Mouse (Mus musculus) heart, embryonic 14.5 days (tissue): ENCODE results near the gene Nup107. TPM values are rescaled to one million over a fixed set of nuclear protein-coding genes. Genes with fewer than 3 reads are reported as not detected.
A peak's percentile ranks its signal among the peaks of the same experiment; 100 is the strongest.

Source experiments
- ATAC-seq: fragments of 200-750 bp; cut with Nextera tagmentation; 2 replicates; pipeline ENCODE4 v1.8.0; 2017; ENCODE audit warnings: low read depth, moderate TSS enrichment; ENCODE audit not compliant: insufficient number of reproducible peaks, insufficient read depth, low FRiP score
- H3K27ac ChIP-seq, 2 experiments: fragments of 200-500 bp in 1 of 2; fragments of 300-500 bp in 1 of 2; sonication (generic) in 1 of 2; replicated peaks in 1 of 2; 2 replicates each; pipeline ENCODE4 v1.5.1; 2012 to 2014; ENCODE audit warnings: low read depth in 2 of 2, low read length in 2 of 2, control low read depth in 1 of 2, mild to moderate bottlenecking in 1 of 2, mixed read lengths in 1 of 2; ENCODE audit not compliant: control insufficient read depth in 1 of 2, insufficient read depth in 1 of 2
- H3K27me3 ChIP-seq: fragments of 300-500 bp; sonication (generic); 2 replicates; pipeline ENCODE4 v1.6.1; 2014; ENCODE audit warnings: mild to moderate bottlenecking, low read length, control low read depth; ENCODE audit not compliant: control insufficient read depth, insufficient read depth
- H3K36me3 ChIP-seq: fragments of 300-500 bp; sonication (generic); 2 replicates; pipeline ENCODE4 v1.6.1; 2014; ENCODE audit warnings: mild to moderate bottlenecking, control low read depth, low read length, mixed read lengths; ENCODE audit not compliant: control insufficient read depth, insufficient read depth
- H3K4me1 ChIP-seq, 2 experiments: fragments of 200-500 bp in 1 of 2; fragments of 300-500 bp in 1 of 2; sonication (generic) in 1 of 2; 2 replicates each; pipeline ENCODE4 v1.6.1; 2012 to 2014; ENCODE audit warnings: low read length in 2 of 2, control low read depth in 1 of 2, mixed read lengths in 1 of 2; ENCODE audit not compliant: control insufficient read depth in 2 of 2, insufficient read depth in 2 of 2
- H3K4me2 ChIP-seq: fragments of 300-500 bp; sonication (generic); 2 replicates; pipeline ENCODE4 v1.6.1; 2014; ENCODE audit warnings: mild to moderate bottlenecking, low read length
- H3K4me3 ChIP-seq, 2 experiments: fragments of 200-500 bp in 1 of 2; fragments of 300-500 bp in 1 of 2; sonication (generic) in 1 of 2; 2 replicates each; pipeline ENCODE4 v1.5.1; 2012 to 2014; ENCODE audit warnings: low read length in 2 of 2, mild to moderate bottlenecking in 2 of 2, control low read depth in 1 of 2, low read depth in 1 of 2, moderate library complexity in 1 of 2; ENCODE audit not compliant: control insufficient read depth in 1 of 2, insufficient read depth in 1 of 2
- H3K9ac ChIP-seq: fragments of 300-500 bp; sonication (generic); 2 replicates; pipeline ENCODE4 v1.6.1; 2014; ENCODE audit warnings: mild to moderate bottlenecking, low read length
- H3K9me3 ChIP-seq: fragments of 300-500 bp; sonication (generic); 2 replicates; pipeline ENCODE4 v1.6.1; 2016; ENCODE audit warnings: low read length, control low read depth; ENCODE audit not compliant: control insufficient read depth
- WGBS: fragments of 180-500 bp; shearing (Covaris S2); extraction: QIAGEN DNeasy Blood & Tissue Kit; methylation state at CpG from one replicate; pipeline ENCODE4 v1.1.7; 2014; 5-methylcytosine and 5-hydroxymethylcytosine counted together
- polyA plus RNA-seq: library from polyadenylated mRNA; unstranded; fragments of >200 nt; fragmentation: Nextera tagmentation; extraction: Ambion mirVana; gene quantifications from 2 replicates; pipeline ENCODE4 v1.2.1, GENCODE M21; 2014

Nup107 gene
- polyA plus RNA-seq, 1 experiment from 2014 or later = 41.0 TPM

DNA sequence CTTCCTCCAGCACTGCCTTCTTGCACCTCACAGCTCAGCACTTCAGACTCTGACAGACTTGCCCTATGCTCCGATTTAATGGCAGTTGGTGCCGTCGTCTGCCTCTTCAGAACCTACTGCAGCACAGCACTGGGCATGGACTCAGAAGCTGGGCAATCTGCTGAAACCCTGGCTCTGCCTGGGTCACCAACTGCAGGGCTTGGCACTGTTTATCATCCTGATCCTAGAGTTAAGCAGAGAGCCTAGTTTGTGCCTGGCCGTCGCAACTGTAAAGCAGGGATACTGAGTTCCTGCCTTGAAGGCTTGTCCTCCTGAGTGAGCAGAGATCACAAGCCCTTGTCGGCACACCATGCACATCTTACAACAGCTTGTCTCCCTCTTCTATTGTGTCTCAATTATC, 24.2 kb upstream of the Nup107 start:
- H3K4me1 ChIP-seq = no peaks in the 10 kb centered on the region
- H3K9me3 ChIP-seq = no peaks in the 10 kb centered on the region
- no peaks in the 10 kb centered on the region for H3K27me3 ChIP-seq
- peaks cover 97% of the 10 kb centered on the region for H3K36me3 ChIP-seq
- no peak overlapping the region for H3K9ac ChIP-seq
- WGBS = 76% methylated on average over 6 of the region's 6 CpGs
- no peak overlapping the region for H3K4me3 ChIP-seq
- H3K27ac ChIP-seq = no peak overlapping the region
- no peak overlapping the region for H3K4me2 ChIP-seq
- no peak for ATAC-seq

- 0 out of 2 replicates have a peak, but pooled peaks have one; percentile 39 for ATAC-seq
- Histone ChIP-seq H3K27me3 (no peaks in the 10 kb centered on the region), H3K9me3 (no peaks in the 10 kb centered on the region), H3K4me1 (no peaks in the 10 kb centered on the region), H3K9ac (no peak overlapping the region), H3K4me2 (no peak overlapping the region), H3K4me3 (no peak overlapping the region), H3K36me3 (peaks cover 62% of the 10 kb centered on the region), H3K27ac (no peak overlapping the region)
- WGBS = 88% methylated on average over 2 of the region's 2 CpGs
Observed at GRCm38 (mm10) chr10:117812501-117812900, 20.0 kb upstream of the Nup107 start.

GRCm38 (mm10) chr10:117811555-117811954, 19.1 kb upstream of the Nup107 start:
- peaks cover 52% of the 10 kb centered on the region for H3K36me3 ChIP-seq
- H3K27me3 ChIP-seq = no peaks in the 10 kb centered on the region
- no peak overlapping the region for H3K4me3 ChIP-seq
- H3K4me1 ChIP-seq = no peaks in the 10 kb centered on the region
- H3K27ac ChIP-seq = no peak overlapping the region
- no peak overlapping the region for H3K9ac ChIP-seq
- no peak overlapping the region for H3K4me2 ChIP-seq
- no peak for ATAC-seq
- 84% methylated on average over 8 of the region's 8 CpGs for WGBS
- H3K9me3 ChIP-seq = no peaks in the 10 kb centered on the region

GRCm38 (mm10) chr10:117810506-117810905, 18.0 kb upstream of the Nup107 start:
- Histone ChIP-seq H3K9me3 (no peaks in the 10 kb centered on the region), H3K4me1 (no peaks in the 10 kb centered on the region), H3K9ac (no peak overlapping the region), H3K36me3 (peaks cover 42% of the 10 kb centered on the region), H3K4me3 (no peak overlapping the region), H3K27me3 (no peaks in the 10 kb centered on the region), H3K27ac (no peak overlapping the region), H3K4me2 (no peak overlapping the region)
- 74% methylated on average over 11 of the region's 11 CpGs for WGBS
- no peak for ATAC-seq

DNA sequence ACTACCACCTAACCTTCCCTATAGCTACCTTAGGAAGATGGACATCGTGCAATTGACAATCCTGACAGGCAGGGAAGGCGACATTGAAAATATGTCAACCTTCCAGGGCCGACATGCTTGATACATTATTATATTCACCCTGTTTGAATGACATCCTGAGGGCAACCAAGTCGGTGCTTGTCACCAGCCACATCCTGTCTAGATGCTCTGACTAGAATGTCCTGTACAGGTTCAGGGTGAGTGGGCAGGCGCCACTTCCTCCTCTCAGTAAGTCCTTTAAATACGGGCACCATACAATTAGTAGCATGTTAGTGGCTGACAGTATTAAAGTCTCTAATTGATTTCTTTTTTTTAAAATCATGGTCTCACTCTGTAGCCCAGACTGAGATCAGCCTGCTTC, 15.6 kb upstream of the Nup107 start:
- no peak overlapping the region for H3K4me3 ChIP-seq
- no peak for ATAC-seq
- 80% methylated on average over 6 of the region's 6 CpGs for WGBS
- H3K27me3 ChIP-seq = no peaks in the 10 kb centered on the region
- H3K36me3 ChIP-seq = peaks cover 20% of the 10 kb centered on the region
- no peaks in the 10 kb centered on the region for H3K4me1 ChIP-seq
- no peak overlapping the region for H3K9ac ChIP-seq
- no peaks in the 10 kb centered on the region for H3K9me3 ChIP-seq
- H3K4me2 ChIP-seq = no peak overlapping the region
- H3K27ac ChIP-seq = no peak overlapping the region

DNA sequence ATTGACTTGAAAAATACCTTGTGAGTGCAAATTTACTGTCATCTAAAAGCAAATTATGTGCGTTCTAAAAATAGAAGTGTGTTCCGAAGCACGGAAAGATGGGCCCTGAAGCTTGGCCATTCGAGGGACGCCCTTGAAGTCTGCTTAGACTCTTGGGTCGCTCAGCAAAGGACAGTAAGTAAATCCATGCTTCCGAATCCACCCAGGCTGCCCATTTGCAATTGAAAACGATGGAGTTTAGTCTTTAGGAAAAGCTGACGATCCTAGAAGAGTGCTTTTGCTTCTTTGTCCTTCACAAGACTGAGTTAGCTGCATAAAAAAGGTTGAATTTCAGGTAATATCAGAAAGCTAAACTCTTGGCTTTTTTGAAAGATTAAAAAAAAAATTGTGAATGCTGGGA, 13.4 kb upstream of the Nup107 start:
- Histone ChIP-seq H3K4me1 (no peaks in the 10 kb centered on the region), H3K36me3 (0 out of 2 replicates have a peak, but pooled peaks cover 3% of the 10 kb centered on the region), H3K27ac (no peak overlapping the region), H3K27me3 (no peaks in the 10 kb centered on the region), H3K9ac (no peak overlapping the region), H3K4me2 (no peak overlapping the region), H3K4me3 (no peak overlapping the region), H3K9me3 (no peaks in the 10 kb centered on the region)
- no peak for ATAC-seq
- 48% methylated on average over 9 of the region's 9 CpGs for WGBS

- Histone ChIP-seq H3K27ac (no peak overlapping the region), H3K27me3 (no peaks in the 10 kb centered on the region), H3K4me1 (no peaks in the 10 kb centered on the region), H3K4me2 (no peak overlapping the region), H3K9me3 (no peaks in the 10 kb centered on the region), H3K4me3 (no peak overlapping the region), H3K9ac (no peak overlapping the region), H3K36me3 (no peaks in the 10 kb centered on the region)
- ATAC-seq = no peak
- WGBS = 85% methylated on average over 31 of the region's 31 CpGs
Observed at GRCm38 (mm10) chr10:117803870-117804850, 11.7 kb upstream of the Nup107 start.
